Mouse (Mus musculus): ENCODE measurements around the gene Rtf2.

DNA sequence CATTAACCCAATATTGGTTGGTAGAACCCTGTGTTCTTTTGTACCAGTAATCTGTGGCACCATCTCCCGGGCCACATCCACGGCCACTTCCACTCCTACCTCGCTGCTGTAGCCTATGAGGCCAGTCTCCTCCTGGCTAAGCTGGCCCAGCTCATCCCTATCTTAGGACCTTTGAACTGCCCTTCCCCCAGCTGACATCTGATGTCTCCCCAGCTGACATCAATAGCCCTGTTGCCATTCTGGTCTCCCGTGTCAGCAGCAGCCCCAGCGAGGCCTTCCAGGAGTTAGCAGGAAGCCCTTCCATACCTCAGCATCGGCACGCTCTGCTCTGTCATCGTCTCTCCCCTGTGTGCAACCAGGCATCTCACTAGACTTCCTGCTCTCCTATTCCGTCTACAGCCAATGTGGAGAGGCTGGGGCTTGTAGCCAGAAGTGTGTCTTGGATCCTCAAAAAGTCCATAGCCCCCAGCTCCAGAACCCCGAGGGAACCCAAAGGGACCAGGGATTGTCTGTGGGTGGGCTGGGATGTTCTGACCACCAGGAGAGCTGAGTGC lies 36.4 kb downstream of the Rtf2 start:
- TF ChIP-seq POLR2A (IDR thresholded peaks at IDR 0.05; ENCODE audit: borderline replicate concordance, control insufficient read depth, low read depth, low read length) (no peak), CTCF (IDR thresholded peaks at IDR 0.05; ENCODE audit: control insufficient read depth, insufficient read depth, low read length) (no peak)
